Mouse (Mus musculus) activated CD4-positive, CD25-positive, alpha-beta regulatory T cell, adult 9 weeks (primary cell): ENCODE results near the gene Olfr239. TPM values are rescaled to one million over a fixed set of nuclear protein-coding genes. Genes with fewer than 3 reads are reported as not detected.

ENCODE experiments used
- polyA plus RNA-seq: library from polyadenylated mRNA; unstranded; fragments of 100-300 nt; shearing (Covaris generic); gene quantifications from one replicate; pipeline ENCODE4 v1.2.1, GENCODE M21; 2017

Gene Olfr239
- not detected for polyA plus RNA-seq

GRCm38 (mm10) chr17:33191002-33191401 lies at the start of gene Olfr239:
Gene Olfr239, plus strand, starts transcription at chr17:33191302.

GRCm38 (mm10) chr17:33168147-33168546 lies 23.0 kb upstream of the Olfr239 start, which contains the start of gene Olfr55:
Gene Olfr55, plus strand, starts transcription at chr17:33168447.

DNA sequence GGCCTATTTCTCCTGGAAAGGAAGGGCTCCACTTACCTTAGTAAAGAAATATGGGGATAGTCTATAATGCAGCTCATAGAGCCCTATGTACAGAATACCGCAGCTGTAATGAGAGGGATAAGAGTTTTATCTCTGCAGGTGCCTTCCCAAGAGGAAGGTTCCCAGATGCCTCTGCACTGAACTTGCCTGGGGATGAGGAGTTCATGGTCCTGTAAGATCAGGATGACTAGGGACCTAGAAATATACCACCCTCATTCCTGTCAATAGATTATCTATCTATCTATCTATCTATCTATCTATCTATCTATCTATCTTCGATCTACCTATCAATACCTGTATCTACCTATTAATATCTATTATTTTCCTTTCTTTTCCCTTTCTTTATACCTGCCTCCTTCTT lies 30.5 kb downstream of the Olfr239 start, which contains the start of gene Olfr1564:
Gene Olfr1564 (minus strand): TSS at position 101 of the 400 bp plus-strand sequence.

Other genes starting within 250 kb of the Olfr239 start
- 49.2 TPM for gene Cyp4f13, start 243.9 kb upstream of the Olfr239 start, polyA plus RNA-seq
- 21.8 TPM for gene Zfp472, start 225.5 kb upstream of the Olfr239 start, polyA plus RNA-seq
- 22.8 TPM for gene Zfp952, start 198.2 kb upstream of the Olfr239 start, polyA plus RNA-seq
- 7.9 TPM for gene Zfp763, start 157.9 kb upstream of the Olfr239 start, polyA plus RNA-seq
- not detected for gene 4921501E09Rik, start 123.2 kb upstream of the Olfr239 start, polyA plus RNA-seq
- gene Zfp563, start 102.0 kb upstream of the Olfr239 start, polyA plus RNA-seq, result 8.2 TPM
- gene Morc2b, start 51.6 kb upstream of the Olfr239 start, polyA plus RNA-seq, result not detected
- not detected for gene Olfr55, start 22.9 kb upstream of the Olfr239 start, polyA plus RNA-seq
- not detected for gene Olfr1564, start 30.4 kb downstream of the Olfr239 start, polyA plus RNA-seq
- 18.7 TPM for gene Zfp955a, start 63.8 kb downstream of the Olfr239 start, polyA plus RNA-seq
- 0.04 TPM for gene Olfr63, start 73.4 kb downstream of the Olfr239 start, polyA plus RNA-seq
- 12.8 TPM for gene Zfp955b, start 98.2 kb downstream of the Olfr239 start, polyA plus RNA-seq
- 9.8 TPM for gene Zfp81, start 167.6 kb downstream of the Olfr239 start, polyA plus RNA-seq
- gene Zfp101, start 203.3 kb downstream of the Olfr239 start, polyA plus RNA-seq, result 7.7 TPM
- gene Actl9, start 241.6 kb downstream of the Olfr239 start, polyA plus RNA-seq, result not detected